Mouse (Mus musculus): ENCODE results near the gene Lmo7.

- TF ChIP-seq CTCF (IDR thresholded peaks at IDR 0.05; ENCODE audit: control insufficient read depth, insufficient read depth, insufficient replicate concordance, low read depth, low read length) (no peak), POLR2A (IDR thresholded peaks at IDR 0.05; ENCODE audit: control insufficient read depth, low read depth, low read length) (no peak)
These were observed 34.1 kb downstream of the Lmo7 start for GRCm38 (mm10) chr14:101763762-101764295.
